Mouse (Mus musculus) heart, postnatal 0 days (tissue): ENCODE measurements around the gene Heg1.

Experiments used
- CTCF ChIP-seq: IDR thresholded peaks from 2 replicates; pipeline ENCODE4 v1.5.1; 2016; ENCODE audit warnings: antibody characterized with exemption, control low read depth, low read depth
- EP300 ChIP-seq: IDR thresholded peaks from 2 replicates; pipeline ENCODE4 v1.6.1; 2016; ENCODE audit warnings: antibody characterized with exemption, low read depth

GRCm38 (mm10) chr16:33735791-33736190 lies 51.6 kb downstream of the Heg1 start:
- TF ChIP-seq CTCF (no peak), EP300 (no peak)
